Mouse (Mus musculus): ENCODE results near the gene Kpnb1.

GRCm38 (mm10) chr11:97232436-97232835, 44.8 kb upstream of the Kpnb1 start:
- TF ChIP-seq TAL1 (IDR thresholded peaks at IDR 0.05; ENCODE audit: low read length) (no peak), GATA1 (IDR thresholded peaks at IDR 0.05; ENCODE audit: low read length) (no peak)
